Mouse (Mus musculus): ENCODE measurements around the gene Il6st.

GRCm38 (mm10) chr13:112551641-112552548 lies 88.0 kb downstream of the Il6st start:
- TF ChIP-seq CTCF (conservative IDR thresholded peaks at IDR 0.05; ENCODE audit: insufficient read depth, insufficient read length, low read depth, low read length) = no peak
- no peak for TF ChIP-seq POLR2A (IDR thresholded peaks at IDR 0.05; ENCODE audit: low read depth, low read length)
